ENCODE assay signal across 15 mouse cellular contexts in the genomic region with DNA sequence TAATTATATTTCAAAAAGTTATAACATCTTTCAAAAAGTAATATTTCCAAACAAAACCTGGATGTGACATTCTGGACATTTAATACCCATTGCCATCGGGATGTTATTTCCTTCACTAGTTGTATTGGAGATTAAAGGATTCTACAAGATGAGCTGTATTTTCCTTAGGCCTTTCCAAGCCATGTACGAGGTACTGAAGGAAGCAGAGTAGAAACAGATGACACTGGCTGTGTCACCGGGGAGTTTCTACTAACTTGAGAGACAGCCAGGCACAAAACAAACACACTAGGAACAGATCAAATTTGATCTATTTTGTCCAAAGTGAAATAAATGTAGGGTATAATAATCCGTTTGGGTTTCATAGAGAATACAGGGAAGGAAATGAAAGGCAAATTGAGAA. TPM values are rescaled to one million over a fixed set of nuclear protein-coding genes. Genes with fewer than 3 reads are reported as not detected.
"Had no signal": no experiment of that assay in that cellular context is flagged by ENCODE, and none has a peak within 500 bp of the region (broad histone marks: within the 10 kb centered on the region; RNA-seq: fewer than 3 reads in every experiment).

No protein-coding gene starts in this region.

- DNase-seq: liver, postnatal 0 days; lung, adult 2 months; lung, postnatal 14 days; lung, postnatal 36 days; retina, postnatal 1 day; right cerebral cortex, adult 18-20 months; right cerebral cortex, postnatal 25 days; right cerebral cortex, postnatal 4 days; thymus, adult 2 months; thymus, postnatal 25 days; thymus, postnatal 4 days had no signal

RNA-seq across cellular contexts. Expression of gene Ptgfr, which starts 17.6 kb away (rescaled TPM):
- total RNA-seq: megakaryocyte progenitor cell, adult 5-6 weeks; monocyte, adult 5-6 weeks; neutrophil, adult 5-6 weeks had no signal

RNA-seq across cellular contexts. Expression of gene Ifi44l, which starts 57.1 kb away (rescaled TPM):
- total RNA-seq: megakaryocyte progenitor cell, adult 5-6 weeks; midbrain, postnatal 0 days; monocyte, adult 5-6 weeks; neutrophil, adult 5-6 weeks had no signal
